Mouse (Mus musculus): Measurements from ENCODE around the gene Zcchc14.

- TF ChIP-seq CTCF (conservative IDR thresholded peaks at IDR 0.05; ENCODE audit: insufficient read depth, insufficient read length, low read depth, low read length) (no peak), POLR2A (IDR thresholded peaks at IDR 0.05; ENCODE audit: low read depth, low read length) (no peak)
These were observed 43.0 kb upstream of the Zcchc14 start for GRCm38 (mm10) chr8:121695585-121696184.

All from kidney, adult 2 months (tissue).